Mouse (Mus musculus): ENCODE results near the gene Tvp23b.

DNA sequence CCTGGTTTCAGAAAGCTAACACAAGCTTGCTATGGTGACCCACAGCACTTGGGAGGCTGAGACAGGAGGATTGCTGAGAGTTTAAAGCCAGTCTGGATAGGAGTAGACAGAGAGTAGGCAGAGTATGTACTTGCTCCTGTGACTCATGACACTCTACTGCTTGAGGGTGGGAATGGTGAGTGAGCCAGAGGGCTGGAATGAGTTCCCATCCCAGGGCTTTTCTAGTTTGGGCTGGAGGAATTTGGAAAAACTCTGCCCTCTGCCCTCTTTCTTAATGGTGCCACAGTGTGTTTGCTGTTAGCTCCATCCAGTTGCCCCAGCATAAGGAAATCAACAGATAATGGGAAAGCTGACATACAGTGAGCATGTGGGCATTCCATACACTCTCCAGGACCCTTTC lies 47.3 kb upstream of the Tvp23b start:
- no peak for TF ChIP-seq CTCF (IDR thresholded peaks at IDR 0.05; ENCODE audit: borderline replicate concordance, insufficient read depth, low read depth, low read length)
- TF ChIP-seq POLR2A (IDR thresholded peaks at IDR 0.05; ENCODE audit: borderline replicate concordance, insufficient read depth, low read length) = no peak
